Mouse (Mus musculus): ENCODE data around the gene Tead3. TPM values are rescaled to one million over a fixed set of nuclear protein-coding genes. Genes with fewer than 3 reads are reported as not detected.

Gene Tead3
- polyA plus RNA-seq, 1 experiment: 58.5 TPM

DNA sequence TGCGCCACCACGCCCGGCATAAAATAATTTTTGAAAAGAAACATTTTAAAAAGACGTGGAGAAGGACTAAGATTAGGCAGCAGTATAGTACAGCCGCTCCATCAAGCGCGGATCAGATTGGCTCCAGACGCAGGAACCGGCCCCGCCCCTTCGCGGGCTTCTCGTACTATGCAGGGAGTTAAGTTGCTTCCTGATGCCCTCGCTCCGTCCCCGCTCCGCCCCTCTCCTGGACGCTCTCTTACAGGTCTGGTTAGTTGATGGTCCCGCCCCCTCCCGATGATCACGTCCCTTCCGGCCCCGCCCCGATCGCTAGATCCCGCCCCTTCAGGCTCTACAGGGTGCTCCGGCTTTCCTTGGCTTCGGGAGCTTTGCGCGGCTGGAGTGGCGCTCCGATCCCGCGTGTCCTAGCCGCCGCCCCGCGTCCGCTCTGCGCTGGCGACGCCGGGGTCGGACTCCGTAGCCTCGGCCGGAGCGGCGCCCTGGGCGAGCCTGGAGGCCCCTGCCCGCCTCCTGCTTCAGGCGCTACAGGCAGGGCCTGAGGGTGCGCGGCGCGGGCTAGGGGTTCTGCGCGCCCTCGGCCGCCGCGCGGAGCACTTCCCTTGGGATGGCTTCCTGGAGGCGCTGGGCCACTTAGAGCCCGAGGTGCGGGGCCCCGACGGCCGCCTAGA, 37.3 kb downstream of the Tead3 start, which contains the start of gene Fance:
TSS of gene Fance (plus strand) at position 308 of the 668 bp plus-strand sequence.
- TF ChIP-seq POLR2A (IDR thresholded peaks at IDR 0.05; ENCODE audit: low read depth, low read length) (peak; percentile 94), CTCF (IDR thresholded peaks at IDR 0.05; ENCODE audit: borderline replicate concordance, insufficient read depth, low read length) (no peak)
- H3K27ac ChIP-seq (ENCODE audit: insufficient read depth, low read length): peak within 1 kb of the TSS; percentile 65
- H3K4me3 ChIP-seq (ENCODE audit: insufficient read depth, low read length): peak within 1 kb of the TSS; percentile 68
- H3K4me1 ChIP-seq (ENCODE audit: control insufficient read depth, insufficient read depth, low read length): 0 out of 2 replicates have a peak, but pooled peaks cover 4% of the 10 kb centered on the region

DNA sequence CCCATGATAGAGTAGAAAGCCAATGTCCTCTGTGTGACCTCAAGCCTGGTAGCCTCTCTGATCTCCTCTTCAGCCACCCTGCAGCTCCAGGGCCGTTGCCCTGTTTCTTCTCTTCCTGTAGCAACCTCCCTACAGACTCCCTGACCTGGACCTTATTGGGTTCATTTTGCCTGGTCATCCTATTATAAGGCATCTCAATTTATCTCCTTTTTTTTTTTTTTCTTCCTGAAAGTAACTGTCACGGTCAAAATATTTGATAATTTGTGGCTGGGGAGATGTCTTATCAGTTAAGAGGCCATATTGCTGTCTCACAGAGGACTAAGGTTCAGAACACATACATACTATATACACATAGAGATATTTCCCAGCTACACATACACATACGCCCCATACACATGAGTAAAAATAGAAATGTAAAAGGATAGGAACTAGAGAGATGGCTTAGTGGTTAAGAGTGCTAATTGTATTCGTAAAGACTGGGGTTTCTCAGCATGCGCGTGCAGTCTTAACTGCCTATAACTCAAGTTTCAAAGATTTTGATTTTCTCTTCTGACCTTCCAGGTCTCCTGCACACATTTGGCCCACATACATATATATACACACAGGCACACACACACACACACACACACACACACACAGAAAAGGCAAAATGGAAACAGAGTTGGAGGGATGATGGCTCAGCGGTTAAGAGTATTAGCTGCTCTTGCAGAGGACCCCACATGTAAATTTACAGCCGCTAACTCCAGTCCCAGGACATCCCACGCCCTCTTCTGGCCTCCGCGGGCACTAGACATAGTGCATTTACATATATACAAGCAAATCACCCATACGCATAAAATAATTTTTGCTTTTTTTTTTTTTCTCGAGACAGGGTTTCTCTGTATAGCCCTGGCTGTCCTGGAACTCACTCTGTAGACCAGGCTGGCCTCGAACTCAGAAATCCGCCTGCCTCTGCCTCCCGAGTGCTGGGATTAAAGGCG, 38.1 kb downstream of the Tead3 start:
- Histone ChIP-seq H3K27ac (ENCODE audit: insufficient read depth, low read length) (peak overlapping the region; percentile 65), H3K4me3 (ENCODE audit: insufficient read depth, low read length) (peak overlapping the region; percentile 32), H3K4me1 (ENCODE audit: control insufficient read depth, insufficient read depth, low read length) (0 out of 2 replicates have a peak, but pooled peaks cover 4% of the 10 kb centered on the region)
- TF ChIP-seq CTCF (IDR thresholded peaks at IDR 0.05; ENCODE audit: borderline replicate concordance, insufficient read depth, low read length): peak; percentile 19; the same call in 1 of the 2 replicates
- TF ChIP-seq POLR2A (IDR thresholded peaks at IDR 0.05; ENCODE audit: low read depth, low read length): no peak

DNA sequence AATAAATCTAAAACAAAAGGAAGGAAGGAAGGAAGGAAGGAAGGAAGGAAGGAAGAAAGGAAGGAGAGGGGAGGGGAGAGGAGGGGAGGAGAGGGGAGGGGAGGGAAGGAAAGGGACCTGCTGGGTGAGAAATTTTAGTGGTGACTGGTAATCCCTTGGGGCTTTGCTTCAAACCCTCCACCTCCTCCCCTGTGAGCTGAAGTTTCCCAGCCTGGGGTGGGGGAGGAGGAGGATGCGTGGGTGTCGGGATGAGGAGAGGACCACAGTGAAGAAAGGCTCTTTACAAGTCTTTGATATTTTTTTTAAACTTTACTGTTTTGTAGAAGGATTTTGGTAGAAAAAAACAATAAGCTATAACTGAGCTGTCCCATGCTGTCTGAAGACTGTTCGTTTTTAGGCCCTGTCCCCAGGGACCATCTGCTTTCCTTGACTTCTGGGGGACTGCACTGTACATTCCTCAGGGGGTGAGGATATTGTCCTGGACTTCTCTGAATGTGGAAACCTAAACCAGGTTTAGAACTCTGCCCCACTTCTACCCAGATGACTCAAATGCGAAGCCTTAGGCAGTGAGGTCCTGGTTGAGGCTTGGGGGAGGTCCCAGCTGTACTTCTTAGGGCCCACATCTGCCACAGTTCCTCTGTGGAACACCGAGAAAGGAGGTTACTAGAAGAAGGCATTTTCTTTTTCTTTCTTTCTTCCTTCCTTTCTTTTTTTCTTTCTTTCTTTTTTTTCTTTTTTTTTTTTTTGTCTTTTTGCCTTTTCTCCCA, 39.1 kb downstream of the Tead3 start:
- H3K4me1 ChIP-seq (ENCODE audit: control insufficient read depth, insufficient read depth, low read length): 0 out of 2 replicates have a peak, but pooled peaks cover 4% of the 10 kb centered on the region
- peak overlapping the region; percentile 78 for H3K27ac ChIP-seq (ENCODE audit: insufficient read depth, low read length)
- TF ChIP-seq CTCF (IDR thresholded peaks at IDR 0.05; ENCODE audit: borderline replicate concordance, insufficient read depth, low read length) (no peak), POLR2A (IDR thresholded peaks at IDR 0.05; ENCODE audit: low read depth, low read length) (no peak)
- H3K4me3 ChIP-seq (ENCODE audit: insufficient read depth, low read length): no peak overlapping the region

DNA sequence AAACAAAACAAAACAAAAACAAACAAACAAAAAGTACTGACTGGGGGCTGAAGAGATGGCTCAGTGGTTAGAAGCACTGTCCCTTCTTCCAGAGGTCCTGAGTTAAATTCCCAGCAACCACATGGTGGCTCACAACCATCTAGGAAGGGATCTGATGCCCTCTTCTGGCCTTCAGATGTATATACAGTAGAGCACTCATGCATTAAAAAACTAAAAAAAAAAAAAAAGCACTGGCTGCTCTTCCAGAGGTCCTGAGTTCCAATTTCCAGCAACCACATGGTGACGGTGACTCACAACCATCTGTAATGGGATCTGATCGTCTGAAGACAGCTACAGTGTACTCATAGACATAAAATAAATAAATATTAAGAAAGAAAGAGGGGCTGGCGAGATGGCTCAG, 39.8 kb downstream of the Tead3 start:
- Histone ChIP-seq H3K4me1 (ENCODE audit: control insufficient read depth, insufficient read depth, low read length) (0 out of 2 replicates have a peak, but pooled peaks cover 4% of the 10 kb centered on the region), H3K4me3 (ENCODE audit: insufficient read depth, low read length) (no peak overlapping the region), H3K27ac (ENCODE audit: insufficient read depth, low read length) (no peak overlapping the region)
- TF ChIP-seq CTCF (IDR thresholded peaks at IDR 0.05; ENCODE audit: borderline replicate concordance, insufficient read depth, low read length): no peak
- no peak for TF ChIP-seq POLR2A (IDR thresholded peaks at IDR 0.05; ENCODE audit: low read depth, low read length)

DNA sequence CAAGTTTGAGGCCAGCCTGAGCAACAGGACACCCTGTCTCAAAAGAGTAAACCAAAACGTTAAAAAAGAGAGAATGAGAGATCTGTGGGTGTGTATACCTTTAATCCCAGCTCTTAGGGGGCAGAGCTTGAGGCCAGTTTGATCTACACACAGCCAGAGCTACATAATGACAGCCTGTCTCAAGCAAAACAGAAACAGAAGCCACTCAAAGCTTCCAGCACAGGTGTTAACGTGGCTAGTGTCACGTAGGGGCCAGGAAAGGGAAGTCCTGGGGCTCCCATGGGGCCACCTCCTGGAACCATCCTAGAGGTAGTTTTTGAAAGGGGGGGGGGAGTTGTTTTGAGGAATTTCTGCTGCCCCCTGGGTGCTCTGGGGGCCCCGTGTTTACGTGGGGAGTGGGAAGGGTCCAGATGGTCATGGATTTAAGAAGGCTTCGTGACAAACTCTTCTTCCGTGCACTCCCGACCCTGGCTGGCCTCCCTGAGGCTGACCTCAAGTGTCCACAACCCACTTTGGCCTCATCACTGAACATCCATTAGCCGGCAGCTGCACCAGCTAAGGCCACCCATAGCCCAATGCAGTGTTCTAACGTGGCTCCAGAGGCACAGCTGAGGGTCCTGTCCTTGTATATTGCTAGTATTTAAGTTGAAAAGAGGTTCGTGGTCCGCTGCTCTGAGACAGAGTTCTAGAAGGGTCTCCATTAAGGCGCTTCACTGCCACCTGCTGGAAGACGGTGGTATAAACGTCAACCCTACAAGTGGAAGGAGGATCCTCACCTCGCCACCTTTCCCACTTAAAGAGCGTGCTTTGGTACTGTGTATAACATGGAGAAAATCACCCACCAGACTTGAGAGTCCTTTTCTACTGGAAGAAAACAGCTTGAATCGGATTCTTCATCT, 42.1 kb downstream of the Tead3 start:
- Histone ChIP-seq H3K27ac (ENCODE audit: insufficient read depth, low read length) (no peak overlapping the region), H3K4me3 (ENCODE audit: insufficient read depth, low read length) (no peak overlapping the region)

DNA sequence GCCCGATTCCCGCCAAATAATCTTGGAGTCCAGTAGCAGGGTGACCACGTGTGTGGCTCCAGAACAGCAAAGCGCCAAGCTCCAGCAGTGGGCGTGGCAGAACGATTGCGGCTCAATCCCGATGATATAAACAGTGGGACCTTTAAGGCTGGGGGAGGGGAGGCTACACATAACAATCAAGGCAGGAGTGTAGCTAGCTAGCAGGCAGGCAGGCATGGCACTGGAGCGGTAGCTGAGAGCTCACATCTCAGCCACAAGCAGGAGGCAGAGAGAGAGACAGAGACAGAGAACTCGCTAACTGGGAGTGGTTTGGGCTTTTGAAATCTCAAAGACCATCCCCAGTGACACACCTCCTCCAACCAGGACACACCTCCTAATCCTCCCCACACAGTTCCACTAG, 45.4 kb downstream of the Tead3 start:
- Histone ChIP-seq H3K4me3 (ENCODE audit: insufficient read depth, low read length) (no peak overlapping the region), H3K4me1 (ENCODE audit: control insufficient read depth, insufficient read depth, low read length) (no peaks in the 10 kb centered on the region), H3K27ac (ENCODE audit: insufficient read depth, low read length) (no peak overlapping the region)
- TF ChIP-seq CTCF (IDR thresholded peaks at IDR 0.05; ENCODE audit: borderline replicate concordance, insufficient read depth, low read length): no peak

More for the DNA sequence above, 42.1 kb downstream of the Tead3 start:
- H3K4me1 ChIP-seq (ENCODE audit: control insufficient read depth, insufficient read depth, low read length): no peaks in the 10 kb centered on the region
- TF ChIP-seq POLR2A (IDR thresholded peaks at IDR 0.05; ENCODE audit: low read depth, low read length): no peak
- peak; percentile 62; the same call in 1 of the 2 replicates for TF ChIP-seq CTCF (IDR thresholded peaks at IDR 0.05; ENCODE audit: borderline replicate concordance, insufficient read depth, low read length)

DNA sequence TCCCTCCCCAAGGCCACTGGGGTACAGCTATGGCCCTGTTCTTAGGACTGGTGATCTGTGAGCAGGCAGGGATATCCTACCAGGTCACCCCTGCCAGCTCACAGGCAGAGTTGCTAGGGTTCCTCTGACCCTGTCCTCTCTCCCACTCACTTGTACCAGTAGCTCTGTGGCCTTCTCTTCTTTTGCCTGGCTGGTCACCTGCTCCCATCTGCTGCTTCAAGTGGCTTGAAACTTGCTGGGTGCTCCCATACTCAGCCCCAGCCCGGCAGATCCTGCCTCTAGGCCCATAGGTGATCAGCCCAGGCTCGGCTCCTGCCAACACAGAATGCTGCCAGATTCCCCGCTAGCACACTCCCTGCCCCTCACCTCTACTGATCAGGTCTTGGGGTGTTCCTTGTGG, 49.8 kb downstream of the Tead3 start:
- no peak for TF ChIP-seq CTCF (IDR thresholded peaks at IDR 0.05; ENCODE audit: borderline replicate concordance, insufficient read depth, low read length)
- no peak for TF ChIP-seq POLR2A (IDR thresholded peaks at IDR 0.05; ENCODE audit: low read depth, low read length)
- Histone ChIP-seq H3K27ac (ENCODE audit: insufficient read depth, low read length) (no peak overlapping the region), H3K4me3 (ENCODE audit: insufficient read depth, low read length) (no peak overlapping the region), H3K4me1 (ENCODE audit: control insufficient read depth, insufficient read depth, low read length) (no peaks in the 10 kb centered on the region)

DNA sequence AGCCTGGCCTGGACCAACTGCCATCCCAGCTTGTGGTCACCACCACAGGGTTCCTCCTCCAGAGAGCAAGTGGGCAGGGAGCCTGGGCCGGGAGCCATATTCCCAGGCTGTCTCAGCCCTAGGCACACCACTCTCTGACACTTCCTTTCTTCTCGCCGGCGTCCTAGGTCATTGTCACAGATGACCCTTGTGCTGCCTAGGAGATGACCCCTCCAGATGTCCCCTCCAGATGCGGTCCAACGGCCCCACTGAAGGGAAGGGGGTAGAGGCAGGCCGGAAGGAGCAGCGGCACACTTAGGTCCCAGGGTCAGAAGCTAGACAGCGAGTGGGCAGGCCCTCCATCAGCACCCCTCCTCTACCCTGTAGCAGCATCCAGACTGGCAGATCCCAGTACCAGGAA, 50.3 kb downstream of the Tead3 start:
- no peaks in the 10 kb centered on the region for H3K4me1 ChIP-seq (ENCODE audit: control insufficient read depth, insufficient read depth, low read length)
- TF ChIP-seq CTCF (IDR thresholded peaks at IDR 0.05; ENCODE audit: borderline replicate concordance, insufficient read depth, low read length) (no peak), POLR2A (IDR thresholded peaks at IDR 0.05; ENCODE audit: low read depth, low read length) (no peak)
- H3K4me3 ChIP-seq (ENCODE audit: insufficient read depth, low read length): no peak overlapping the region
- H3K27ac ChIP-seq (ENCODE audit: insufficient read depth, low read length): no peak overlapping the region

Measured in embryonic fibroblast, embryonic 13.5 days (primary cell).